Mouse (Mus musculus): Measurements from ENCODE around the gene Nf2.

GRCm38 (mm10) chr11:4737682-4738081 lies 111.7 kb downstream of the Nf2 start:
- TF ChIP-seq POLR2A (IDR thresholded peaks at IDR 0.05; ENCODE audit: low read depth, low read length) = no peak
- TF ChIP-seq CTCF (IDR thresholded peaks at IDR 0.05; ENCODE audit: extremely low read depth, insufficient read depth, insufficient read length, insufficient replicate concordance) = no peak
